Mouse (Mus musculus) lung, embryonic 15.5 days (tissue): ENCODE measurements around the gene Doc2g. TPM values are rescaled to one million over a fixed set of nuclear protein-coding genes. Genes with fewer than 3 reads are reported as not detected.

Source experiments
- ATAC-seq: fragments of 200-750 bp; cut with Nextera tagmentation; 2 replicates; pipeline ENCODE4 v1.8.0; 2017; ENCODE audit warnings: moderate number of reproducible peaks, borderline replicate concordance; ENCODE audit not compliant: low FRiP score, low TSS enrichment; ENCODE audit errors: extremely low read depth
- H3K27ac ChIP-seq: fragments of 300-500 bp; sonication (generic); 2 replicates; pipeline ENCODE4 v1.5.1; 2015; ENCODE audit warnings: moderate library complexity, mild to moderate bottlenecking, inconsistent platforms
- H3K27me3 ChIP-seq: fragments of 300-500 bp; sonication (generic); 2 replicates; pipeline ENCODE4 v1.6.1; 2015; ENCODE audit warnings: inconsistent platforms
- H3K36me3 ChIP-seq: fragments of 300-500 bp; sonication (generic); 2 replicates; pipeline ENCODE4 v1.6.1; 2015; ENCODE audit warnings: inconsistent platforms
- H3K4me1 ChIP-seq: fragments of 300-500 bp; sonication (generic); 2 replicates; pipeline ENCODE4 v1.6.1; 2015; ENCODE audit warnings: inconsistent platforms
- H3K4me2 ChIP-seq: fragments of 300-500 bp; sonication (generic); 2 replicates; pipeline ENCODE4 v1.6.1; 2015; ENCODE audit warnings: inconsistent platforms, mild to moderate bottlenecking, moderate library complexity
- H3K4me3 ChIP-seq: fragments of 300-500 bp; sonication (generic); 2 replicates; pipeline ENCODE4 v1.5.1; 2015; ENCODE audit warnings: mild to moderate bottlenecking, inconsistent platforms
- H3K9ac ChIP-seq: fragments of 300-500 bp; sonication (generic); 2 replicates; pipeline ENCODE4 v1.6.1; 2015; ENCODE audit warnings: inconsistent platforms
- H3K9me3 ChIP-seq: fragments of 300-500 bp; sonication (generic); 2 replicates; pipeline ENCODE4 v1.6.1; 2016; ENCODE audit warnings: inconsistent platforms
- WGBS: fragments of 180-500 bp; shearing (Covaris S2); methylation state at CpG from one replicate; pipeline ENCODE4 v1.1.7; 2015; 5-methylcytosine and 5-hydroxymethylcytosine counted together
- polyA plus RNA-seq: library from polyadenylated mRNA; unstranded; fragments of >200 nt; fragmentation: Nextera tagmentation; extraction: Ambion mirVana; gene quantifications from 2 replicates; pipeline ENCODE4 v1.2.1, GENCODE M21; 2015

Doc2g gene
- polyA plus RNA-seq, 1 experiment from 2014 or later = 4.9 TPM

- Histone ChIP-seq H3K4me3 (no peak overlapping the region), H3K36me3 (peaks cover 29% of the 10 kb centered on the region), H3K27ac (no peak overlapping the region), H3K27me3 (no peaks in the 10 kb centered on the region), H3K4me2 (no peak overlapping the region), H3K9ac (no peak overlapping the region), H3K9me3 (no peaks in the 10 kb centered on the region), H3K4me1 (peaks cover 16% of the 10 kb centered on the region)
- 72% methylated on average over 12 of the region's 12 CpGs for WGBS
- no peak for ATAC-seq
Observed at GRCm38 (mm10) chr19:4003641-4004040, 528 bp downstream of the Doc2g start.

GRCm38 (mm10) chr19:4004331-4004730 lies 1.2 kb downstream of the Doc2g start:
- peaks cover 14% of the 10 kb centered on the region for H3K4me1 ChIP-seq
- 79% methylated on average over 15 of the region's 15 CpGs for WGBS
- no peak overlapping the region for H3K4me2 ChIP-seq

GRCm38 (mm10) chr19:4005091-4005490 lies 2.0 kb downstream of the Doc2g start:
- Histone ChIP-seq H3K36me3 (peaks cover 39% of the 10 kb centered on the region), H3K4me3 (no peak overlapping the region), H3K4me1 (peaks cover 8% of the 10 kb centered on the region), H3K27ac (no peak overlapping the region), H3K4me2 (no peak overlapping the region), H3K9me3 (no peaks in the 10 kb centered on the region), H3K9ac (no peak overlapping the region), H3K27me3 (no peaks in the 10 kb centered on the region)
- ATAC-seq = no peak
- WGBS = 85% methylated on average over 9 of the region's 9 CpGs

More at GRCm38 (mm10) chr19:4004331-4004730, 1.2 kb downstream of the Doc2g start:
- H3K27me3 ChIP-seq = no peaks in the 10 kb centered on the region
- no peaks in the 10 kb centered on the region for H3K9me3 ChIP-seq
- H3K27ac ChIP-seq = no peak overlapping the region
- ATAC-seq = no peak
- no peak overlapping the region for H3K9ac ChIP-seq
- H3K36me3 ChIP-seq = peaks cover 32% of the 10 kb centered on the region
- H3K4me3 ChIP-seq = no peak overlapping the region

- no peaks in the 10 kb centered on the region for H3K27me3 ChIP-seq
- peaks cover 44% of the 10 kb centered on the region for H3K36me3 ChIP-seq
- H3K27ac ChIP-seq = no peak overlapping the region
- peaks cover 6% of the 10 kb centered on the region for H3K4me1 ChIP-seq
- 93% methylated on average over 8 of the region's 8 CpGs for WGBS
- no peak overlapping the region for H3K4me2 ChIP-seq
- H3K9me3 ChIP-seq = no peaks in the 10 kb centered on the region
- no peak for ATAC-seq
- no peak overlapping the region for H3K4me3 ChIP-seq
- no peak overlapping the region for H3K9ac ChIP-seq
Observed at GRCm38 (mm10) chr19:4005971-4006370, 2.9 kb downstream of the Doc2g start.

DNA sequence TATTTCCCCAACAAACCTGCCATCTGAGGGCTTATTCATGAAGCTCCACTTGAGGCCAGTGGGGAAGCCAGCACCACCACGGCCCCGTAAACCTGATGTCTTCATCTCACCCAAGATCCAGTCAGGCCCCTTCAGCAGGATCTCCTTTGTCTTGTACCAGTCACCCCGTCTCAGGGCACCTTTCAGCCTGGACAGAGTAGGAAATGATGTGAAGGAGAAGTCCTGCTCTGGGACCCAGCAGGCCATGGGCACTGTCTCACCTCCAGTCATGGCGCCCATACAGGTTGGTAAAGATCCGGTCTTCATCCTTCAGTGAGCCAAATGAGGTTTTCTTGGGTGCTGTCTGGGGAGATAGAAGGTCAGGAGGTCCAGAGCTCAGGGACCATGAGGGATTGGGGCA lies 8.0 kb downstream of the Doc2g start:
- Histone ChIP-seq H3K4me1 (peaks cover 11% of the 10 kb centered on the region), H3K9ac (no peak overlapping the region), H3K4me2 (no peak overlapping the region), H3K36me3 (peaks cover 42% of the 10 kb centered on the region), H3K27ac (no peak overlapping the region), H3K4me3 (0 out of 2 replicates have a peak overlapping the region, but pooled peaks have one; percentile 11), H3K27me3 (no peaks in the 10 kb centered on the region), H3K9me3 (no peaks in the 10 kb centered on the region)
- 90% methylated on average over 5 of the region's 5 CpGs for WGBS
- no peak for ATAC-seq

DNA sequence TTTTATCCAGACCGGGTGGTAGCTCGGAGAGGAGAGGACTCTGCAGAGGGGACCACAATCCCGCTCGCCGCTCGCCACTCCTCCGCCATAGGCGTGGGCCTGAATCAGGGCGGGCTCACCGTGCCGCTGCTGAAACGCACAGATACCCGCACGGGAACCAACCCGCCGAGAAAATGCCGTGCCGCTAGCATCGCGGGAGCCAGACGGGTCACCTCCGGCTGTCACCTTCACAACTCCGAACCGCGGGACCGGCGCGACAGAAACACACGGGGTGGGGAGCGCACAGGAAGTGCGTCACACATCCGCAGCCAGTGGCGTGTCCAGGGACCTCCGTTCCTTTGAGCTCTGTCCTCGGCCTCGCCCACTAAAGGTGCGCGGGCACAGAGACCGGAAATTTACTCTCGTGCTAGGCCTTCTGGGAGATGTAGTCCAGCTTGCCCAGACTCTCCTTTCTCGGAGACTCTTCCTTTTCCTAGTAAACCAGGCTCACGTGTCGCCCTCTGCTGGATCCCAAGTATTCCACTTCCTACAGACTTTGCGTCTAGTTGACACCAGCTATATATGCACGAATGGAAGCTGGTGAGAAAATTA lies 9.4 kb downstream of the Doc2g start, which contains the start of gene Ndufv1:
TSS of gene Ndufv1 (minus strand) at position 375 of the 591 bp plus-strand sequence.
- WGBS = under 1% methylated on average over 45 of the region's 45 CpGs
- Histone ChIP-seq H3K9ac (peak within 1 kb of the TSS; percentile 57), H3K36me3 (peaks cover 28% of the 10 kb centered on the region), H3K4me3 (peak within 1 kb of the TSS; percentile 62), H3K27ac (peak within 1 kb of the TSS; percentile 21; the same call in 1 of the 2 replicates), H3K4me1 (peaks cover 11% of the 10 kb centered on the region), H3K9me3 (no peaks in the 10 kb centered on the region), H3K27me3 (no peaks in the 10 kb centered on the region), H3K4me2 (peak within 1 kb of the TSS; percentile 65)
- peak; percentile 99 for ATAC-seq

- Histone ChIP-seq H3K27me3 (no peaks in the 10 kb centered on the region), H3K9ac (peak overlapping the region; percentile 39), H3K36me3 (peaks cover 22% of the 10 kb centered on the region), H3K4me2 (peak overlapping the region; percentile 57), H3K4me3 (peak overlapping the region; percentile 62), H3K27ac (no peak overlapping the region), H3K9me3 (no peaks in the 10 kb centered on the region), H3K4me1 (peaks cover 11% of the 10 kb centered on the region)
- peak; percentile 21; the same call in 1 of the 2 replicates for ATAC-seq
- 11% methylated on average over 9 of the region's 9 CpGs for WGBS
Observed at GRCm38 (mm10) chr19:4013066-4013465, 10.0 kb downstream of the Doc2g start.

DNA sequence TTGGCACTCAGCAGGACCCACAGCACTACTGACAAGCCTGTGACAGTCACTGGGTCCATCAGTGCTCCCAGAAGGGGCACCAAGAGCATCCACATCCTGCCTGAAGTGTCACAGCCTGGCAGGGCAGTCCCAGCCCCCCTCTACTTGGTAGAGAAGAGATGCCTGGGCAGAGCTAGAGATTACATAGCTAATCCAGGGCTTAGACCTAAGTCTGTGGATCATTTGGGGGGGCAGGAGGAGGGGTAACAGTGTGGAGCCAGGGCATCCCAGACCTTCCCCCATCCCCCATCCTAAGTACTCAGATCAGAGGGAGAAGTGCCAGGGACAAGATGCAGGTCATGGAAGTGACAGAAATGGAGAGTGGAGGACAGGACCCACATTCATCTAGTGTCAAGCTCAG lies 11.7 kb downstream of the Doc2g start:
- Histone ChIP-seq H3K27ac (no peak overlapping the region), H3K36me3 (peaks cover 9% of the 10 kb centered on the region), H3K9me3 (no peaks in the 10 kb centered on the region), H3K4me3 (no peak overlapping the region), H3K27me3 (no peaks in the 10 kb centered on the region), H3K4me1 (peaks cover 15% of the 10 kb centered on the region), H3K4me2 (no peak overlapping the region), H3K9ac (no peak overlapping the region)
- no peak for ATAC-seq

- Histone ChIP-seq H3K9me3 (no peaks in the 10 kb centered on the region), H3K27me3 (no peaks in the 10 kb centered on the region), H3K27ac (no peak overlapping the region), H3K9ac (no peak overlapping the region), H3K4me2 (no peak overlapping the region), H3K4me1 (peaks cover 15% of the 10 kb centered on the region), H3K4me3 (no peak overlapping the region), H3K36me3 (peaks cover 4% of the 10 kb centered on the region; the same call in 1 of the 2 replicates)
- ATAC-seq = no peak
- 53% methylated on average over 5 of the region's 5 CpGs for WGBS
Observed at GRCm38 (mm10) chr19:4015635-4016034, 12.5 kb downstream of the Doc2g start.

DNA sequence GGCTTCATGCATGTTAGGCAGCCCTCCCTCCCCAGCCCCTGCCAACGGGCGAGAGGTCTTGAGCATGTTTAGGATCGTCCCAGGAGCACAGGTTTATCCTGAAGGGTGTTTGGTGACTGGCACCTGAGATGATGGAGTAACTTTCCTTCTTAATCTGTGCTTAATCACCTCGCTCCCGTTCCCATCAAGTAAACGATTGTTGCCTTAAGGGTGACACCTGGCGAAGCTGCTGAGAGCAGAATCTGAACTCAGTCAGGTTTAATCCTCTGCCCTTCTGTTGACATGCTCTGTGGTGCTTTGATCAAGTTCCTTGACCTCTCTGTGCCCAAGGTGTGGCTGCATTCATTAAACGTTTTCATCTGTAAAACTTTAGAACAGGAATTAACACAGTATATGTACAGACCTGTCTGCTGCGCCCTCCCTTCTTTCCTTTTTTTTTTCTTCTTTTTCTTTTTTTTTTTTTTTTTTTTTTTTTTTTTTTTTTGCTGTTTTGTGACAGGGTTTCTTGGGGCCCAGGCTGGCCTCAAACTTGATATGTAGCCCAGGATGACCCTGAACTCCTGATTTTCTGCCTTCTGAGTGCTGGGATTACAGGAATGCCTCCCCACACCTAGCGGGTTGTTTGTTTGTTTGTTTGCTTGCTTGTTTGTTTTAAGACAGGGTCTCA lies 14.9 kb downstream of the Doc2g start:
- H3K4me1 ChIP-seq = peaks cover 5% of the 10 kb centered on the region; the same call in 1 of the 2 replicates
- no peaks in the 10 kb centered on the region for H3K9me3 ChIP-seq
- WGBS = 40% methylated on average over 10 of the region's 10 CpGs
- H3K27me3 ChIP-seq = no peaks in the 10 kb centered on the region
- no peaks in the 10 kb centered on the region for H3K36me3 ChIP-seq
- H3K27ac ChIP-seq = no peak overlapping the region
- no peak overlapping the region for H3K4me3 ChIP-seq
- H3K9ac ChIP-seq = no peak overlapping the region
- ATAC-seq = no peak
- no peak overlapping the region for H3K4me2 ChIP-seq

GRCm38 (mm10) chr19:4018743-4019583 lies 15.8 kb downstream of the Doc2g start:
- 23% methylated on average over 18 of the region's 18 CpGs for WGBS
- Histone ChIP-seq H3K4me2 (no peak overlapping the region), H3K36me3 (no peaks in the 10 kb centered on the region), H3K27ac (peak overlapping the region; percentile 1; the same call in 1 of the 2 replicates), H3K4me1 (peaks cover 5% of the 10 kb centered on the region; the same call in 1 of the 2 replicates), H3K9me3 (no peaks in the 10 kb centered on the region), H3K27me3 (no peaks in the 10 kb centered on the region), H3K9ac (no peak overlapping the region), H3K4me3 (no peak overlapping the region)
- peak; percentile 92; the same call in 1 of the 2 replicates for ATAC-seq
